Mouse (Mus musculus): ENCODE measurements around the gene Tead3.

Gene Tead3

DNA sequence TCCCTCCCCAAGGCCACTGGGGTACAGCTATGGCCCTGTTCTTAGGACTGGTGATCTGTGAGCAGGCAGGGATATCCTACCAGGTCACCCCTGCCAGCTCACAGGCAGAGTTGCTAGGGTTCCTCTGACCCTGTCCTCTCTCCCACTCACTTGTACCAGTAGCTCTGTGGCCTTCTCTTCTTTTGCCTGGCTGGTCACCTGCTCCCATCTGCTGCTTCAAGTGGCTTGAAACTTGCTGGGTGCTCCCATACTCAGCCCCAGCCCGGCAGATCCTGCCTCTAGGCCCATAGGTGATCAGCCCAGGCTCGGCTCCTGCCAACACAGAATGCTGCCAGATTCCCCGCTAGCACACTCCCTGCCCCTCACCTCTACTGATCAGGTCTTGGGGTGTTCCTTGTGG is 49.8 kb downstream of the Tead3 start:
- DNase-seq: no peak

DNA sequence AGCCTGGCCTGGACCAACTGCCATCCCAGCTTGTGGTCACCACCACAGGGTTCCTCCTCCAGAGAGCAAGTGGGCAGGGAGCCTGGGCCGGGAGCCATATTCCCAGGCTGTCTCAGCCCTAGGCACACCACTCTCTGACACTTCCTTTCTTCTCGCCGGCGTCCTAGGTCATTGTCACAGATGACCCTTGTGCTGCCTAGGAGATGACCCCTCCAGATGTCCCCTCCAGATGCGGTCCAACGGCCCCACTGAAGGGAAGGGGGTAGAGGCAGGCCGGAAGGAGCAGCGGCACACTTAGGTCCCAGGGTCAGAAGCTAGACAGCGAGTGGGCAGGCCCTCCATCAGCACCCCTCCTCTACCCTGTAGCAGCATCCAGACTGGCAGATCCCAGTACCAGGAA is 50.3 kb downstream of the Tead3 start:
- no peak for DNase-seq

DNA sequence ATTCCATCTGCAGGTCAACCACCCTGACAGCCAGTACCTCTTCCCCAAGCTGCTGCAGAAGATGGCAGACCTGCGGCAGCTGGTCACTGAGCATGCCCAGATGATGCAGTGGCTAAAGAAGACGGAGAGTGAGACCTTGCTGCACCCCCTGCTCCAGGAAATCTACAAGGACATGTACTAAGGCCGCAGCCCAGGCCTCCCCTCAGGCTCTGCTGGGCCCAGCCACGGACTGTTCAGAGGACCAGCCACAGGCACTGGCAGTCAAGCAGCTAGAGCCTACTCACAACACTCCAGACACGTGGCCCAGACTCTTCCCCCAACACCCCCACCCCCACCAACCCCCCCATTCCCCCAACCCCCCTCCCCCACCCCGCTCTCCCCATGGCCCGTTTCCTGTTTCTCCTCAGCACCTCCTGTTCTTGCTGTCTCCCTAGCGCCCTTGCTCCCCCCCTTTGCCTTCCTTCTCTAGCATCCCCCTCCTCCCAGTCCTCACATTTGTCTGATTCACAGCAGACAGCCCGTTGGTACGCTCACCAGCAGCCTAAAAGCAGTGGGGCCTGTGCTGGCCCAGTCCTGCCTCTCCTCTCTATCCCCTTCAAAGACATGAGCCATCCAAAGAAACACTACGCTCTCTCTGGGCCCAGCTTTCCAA is 50.8 kb downstream of the Tead3 start:
- DNase-seq: no peak

DNA sequence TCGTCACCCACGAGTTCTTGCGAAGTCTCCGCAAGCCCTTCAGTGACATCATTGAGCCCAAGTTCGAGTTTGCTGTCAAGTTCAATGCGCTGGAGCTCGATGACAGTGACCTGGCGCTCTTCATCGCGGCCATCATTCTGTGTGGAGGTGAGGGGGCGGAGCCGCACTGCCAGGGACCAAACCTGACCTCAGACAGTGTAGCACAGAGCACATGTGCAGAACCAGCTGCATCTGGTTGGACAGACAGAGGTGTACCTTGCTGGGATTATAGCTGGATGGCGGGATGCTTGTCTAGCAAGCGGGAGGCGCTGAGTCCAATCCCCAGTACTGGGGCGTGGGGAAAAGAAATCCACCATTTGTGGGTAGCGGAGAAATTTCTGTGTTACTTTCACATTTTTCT is 51.7 kb downstream of the Tead3 start:
- DNase-seq: no peak

DNA sequence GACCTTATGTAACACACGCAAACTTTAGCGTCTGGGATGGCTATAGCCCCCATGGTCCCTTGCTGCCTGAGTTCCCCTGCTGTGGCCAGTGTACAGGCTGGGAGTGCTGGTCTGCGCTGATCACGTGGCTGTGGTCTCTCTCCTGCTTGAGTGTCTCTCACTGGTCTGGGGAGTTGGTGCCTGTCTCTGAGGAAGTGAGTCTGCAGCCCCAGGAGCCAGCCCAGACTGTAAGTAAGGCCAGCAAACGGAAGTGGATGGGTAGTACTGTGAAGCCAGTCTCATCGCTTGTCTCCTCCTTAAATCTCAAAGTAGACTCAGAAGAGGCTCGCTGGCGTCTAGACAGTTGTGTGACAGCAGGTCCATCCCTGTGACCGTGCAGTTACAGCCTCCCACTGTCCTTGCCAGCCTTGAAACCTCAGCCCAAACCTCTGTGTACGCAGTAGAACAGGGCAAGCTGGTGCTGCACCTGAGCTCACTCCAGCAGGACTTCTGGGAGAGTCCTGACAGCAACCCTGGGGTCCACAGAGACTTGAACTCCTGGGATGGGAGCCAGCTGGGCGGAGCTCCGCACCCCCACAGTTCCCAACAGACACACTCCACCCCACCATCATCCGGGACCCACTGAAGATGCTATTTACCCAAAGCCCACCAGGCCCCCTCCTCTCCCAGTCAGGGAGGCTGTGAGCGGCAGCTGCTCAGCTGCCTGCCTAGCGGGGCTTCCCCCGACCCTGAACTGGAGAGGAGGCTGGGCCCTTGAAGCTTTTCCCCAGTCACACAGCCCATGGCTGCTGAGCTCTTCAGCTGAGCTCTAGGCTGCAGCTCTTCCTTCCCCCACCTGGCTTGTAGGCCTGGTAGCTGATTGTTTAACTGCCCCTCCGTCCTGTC is 55.9 kb downstream of the Tead3 start:
- no peak for DNase-seq

DNA sequence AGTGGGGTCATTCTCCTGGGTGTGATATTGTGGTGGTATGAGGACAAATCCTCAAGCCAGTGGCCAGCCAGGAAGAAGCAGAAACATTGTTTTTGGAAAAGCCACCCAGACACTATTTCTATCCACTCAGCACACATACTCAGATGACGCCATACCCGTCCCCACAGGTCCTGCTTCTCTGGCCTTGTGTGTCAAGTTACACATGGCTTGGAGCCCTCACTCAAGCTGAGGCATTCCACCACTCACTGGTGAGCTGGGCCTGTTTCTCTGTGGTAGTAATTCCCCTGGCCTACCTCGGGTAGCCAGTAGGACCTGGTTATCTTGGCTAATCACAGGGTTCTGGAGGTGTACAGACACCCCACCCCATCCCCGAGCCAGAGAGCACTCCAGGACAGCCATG is 56.9 kb downstream of the Tead3 start:
- DNase-seq: no peak

DNA sequence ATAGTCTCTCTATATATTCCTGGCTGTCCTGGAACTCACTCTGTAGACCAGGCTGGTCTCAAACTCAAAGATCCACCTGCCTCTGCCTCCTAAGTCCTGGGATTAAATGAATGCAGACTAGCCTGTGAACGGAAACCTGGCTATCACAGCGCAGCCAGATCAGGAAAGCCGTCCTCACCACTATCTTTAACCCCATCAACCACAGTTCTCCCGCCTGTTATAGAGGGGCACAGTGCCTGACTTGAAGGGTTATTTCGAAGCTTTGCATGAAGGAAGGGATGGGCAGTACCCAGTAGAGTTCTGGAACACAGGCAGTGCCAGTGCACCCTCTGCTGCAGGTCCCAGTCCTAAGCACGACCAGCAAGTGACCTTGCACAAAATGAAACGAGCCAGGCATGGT is 59.3 kb downstream of the Tead3 start:
- no peak for DNase-seq

DNA sequence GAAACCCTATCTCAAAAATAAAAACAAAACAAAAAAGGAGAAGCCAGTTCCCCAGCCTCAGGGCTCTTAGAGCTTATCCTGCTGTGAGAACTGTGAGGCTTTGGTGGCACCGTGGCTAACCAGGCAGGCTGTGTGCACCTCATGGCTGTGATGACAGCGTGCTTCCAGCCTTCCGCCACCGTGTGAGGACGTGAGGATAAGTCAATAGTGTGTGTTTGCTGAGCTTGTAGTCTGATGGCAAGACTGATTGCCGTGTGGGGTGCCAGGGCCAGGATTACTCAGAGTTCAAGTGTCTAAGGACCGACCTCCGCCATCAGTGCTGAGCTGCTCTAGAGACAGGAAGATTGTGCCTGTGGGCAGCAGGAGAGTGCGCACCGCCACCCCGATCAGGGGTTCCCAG is 59.9 kb downstream of the Tead3 start:
- no peak for DNase-seq

DNA sequence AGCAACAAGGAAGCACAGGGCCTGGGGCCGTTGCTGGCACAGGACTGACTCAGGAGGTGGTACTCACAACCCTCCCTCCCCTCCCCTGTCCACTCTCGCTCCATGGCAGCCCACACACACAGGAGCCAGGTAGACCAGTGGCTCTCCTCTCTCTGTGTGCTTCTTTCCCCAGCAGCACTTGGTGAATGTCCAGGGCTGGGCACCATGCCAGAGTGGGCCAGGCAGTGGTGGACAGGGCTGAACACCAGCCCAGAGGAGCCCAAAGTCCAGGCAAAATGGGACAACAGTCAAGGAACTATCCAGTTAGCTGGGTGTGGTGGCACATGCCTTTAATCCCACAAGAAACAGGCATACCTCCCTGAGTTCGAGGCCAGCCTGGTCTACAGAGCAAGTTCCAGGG is 60.4 kb downstream of the Tead3 start:
- DNase-seq: no peak

DNA sequence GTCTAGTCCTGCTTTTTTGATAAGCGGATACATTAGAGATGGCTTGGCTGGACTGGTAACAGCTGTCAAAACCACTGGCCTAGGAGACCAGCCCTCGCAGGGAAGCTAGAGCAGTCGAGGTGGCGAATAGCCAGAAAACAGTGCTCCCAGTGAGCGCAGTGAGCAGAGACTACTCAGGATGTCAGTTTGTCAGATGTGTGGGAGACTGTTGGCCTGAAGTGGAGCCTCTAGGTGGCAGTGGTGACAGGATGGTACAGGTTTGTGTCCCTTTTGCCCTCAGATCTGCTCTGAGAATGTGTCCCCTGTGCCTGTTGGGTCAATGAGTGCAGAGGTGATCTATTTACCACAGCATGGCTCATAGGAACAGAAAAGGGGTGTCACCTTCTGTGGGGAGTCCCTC is 62.6 kb downstream of the Tead3 start:
- DNase-seq: no peak

DNA sequence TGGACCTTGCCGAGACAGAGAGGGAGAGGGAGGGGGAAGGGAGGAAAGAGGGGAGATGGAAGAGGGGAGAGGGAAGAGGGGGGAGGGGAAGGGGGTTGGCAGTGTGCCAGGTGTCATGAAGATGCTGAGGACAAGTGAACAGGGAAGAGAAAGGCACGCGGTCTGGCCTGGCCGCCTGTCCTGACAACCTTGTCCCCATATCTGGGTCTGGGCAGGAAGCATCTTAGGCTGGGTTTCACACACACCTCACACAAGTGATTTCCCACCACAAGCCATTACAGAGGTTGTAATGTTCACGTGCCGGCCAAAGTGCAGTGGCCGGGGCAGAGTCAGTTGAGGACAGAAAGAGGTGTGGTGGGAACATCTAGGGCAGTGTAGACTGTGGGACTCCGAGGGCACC is 63.0 kb downstream of the Tead3 start:
- no peak for DNase-seq

DNA sequence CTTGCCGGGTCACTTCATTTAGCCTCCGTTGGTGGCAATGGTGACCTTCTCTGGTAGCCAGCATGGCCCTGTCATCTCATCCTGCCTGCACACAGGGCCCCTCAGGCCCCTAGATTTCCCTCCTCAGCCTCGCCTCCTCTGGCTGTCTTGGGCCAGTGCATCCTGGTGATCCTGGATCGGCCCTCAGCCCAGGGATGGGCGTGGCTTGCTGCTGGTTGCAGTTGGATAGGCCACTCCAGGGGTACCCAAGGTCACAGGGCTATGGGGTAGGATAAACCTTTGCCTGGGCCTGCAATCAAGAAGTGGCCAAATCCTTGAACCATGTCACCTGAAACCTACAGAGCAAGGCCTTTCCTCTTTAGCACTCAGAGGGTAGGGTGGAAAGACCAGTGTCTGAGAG is 63.7 kb downstream of the Tead3 start:
- no peak for DNase-seq

DNA sequence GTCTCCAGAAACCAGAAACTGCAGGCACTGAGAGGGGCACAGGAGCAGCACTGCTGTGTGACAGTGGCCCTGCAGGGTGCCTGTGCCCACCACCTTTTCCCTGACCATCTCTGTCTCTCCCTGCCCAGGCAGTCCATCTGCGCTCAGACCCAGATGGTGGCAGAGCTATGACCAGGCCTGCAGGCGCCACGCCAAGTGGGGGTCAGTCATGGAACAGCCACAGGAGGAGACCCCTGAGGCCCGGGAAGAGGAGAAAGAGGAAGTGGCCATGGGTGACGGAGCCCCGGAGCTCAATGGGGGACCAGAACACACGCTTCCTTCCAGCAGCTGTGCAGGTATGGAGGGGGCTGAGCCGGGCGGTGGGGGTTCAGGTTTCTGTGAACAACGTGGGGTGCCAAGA is 64.5 kb downstream of the Tead3 start:
- DNase-seq: no peak

DNA sequence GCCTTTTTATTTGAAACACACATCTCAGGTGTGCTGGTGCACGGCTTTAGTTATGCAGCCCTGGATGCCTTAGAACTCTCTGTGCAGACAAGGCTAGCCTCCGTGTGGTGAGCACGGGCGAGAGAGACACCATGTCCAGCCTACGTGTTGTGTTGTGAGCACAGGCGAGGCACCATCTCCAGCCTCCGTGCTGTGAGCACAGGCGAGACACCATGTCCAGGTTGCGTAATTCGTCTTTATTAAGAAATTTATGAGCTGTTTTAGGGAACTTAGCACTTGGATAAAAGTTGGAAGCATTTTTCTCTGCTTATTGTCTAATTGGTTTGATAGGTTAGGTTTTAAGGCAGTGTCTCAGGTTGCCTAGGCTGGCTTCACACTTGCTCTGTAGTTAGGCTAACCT is 67.4 kb downstream of the Tead3 start:
- no peak for DNase-seq

DNA sequence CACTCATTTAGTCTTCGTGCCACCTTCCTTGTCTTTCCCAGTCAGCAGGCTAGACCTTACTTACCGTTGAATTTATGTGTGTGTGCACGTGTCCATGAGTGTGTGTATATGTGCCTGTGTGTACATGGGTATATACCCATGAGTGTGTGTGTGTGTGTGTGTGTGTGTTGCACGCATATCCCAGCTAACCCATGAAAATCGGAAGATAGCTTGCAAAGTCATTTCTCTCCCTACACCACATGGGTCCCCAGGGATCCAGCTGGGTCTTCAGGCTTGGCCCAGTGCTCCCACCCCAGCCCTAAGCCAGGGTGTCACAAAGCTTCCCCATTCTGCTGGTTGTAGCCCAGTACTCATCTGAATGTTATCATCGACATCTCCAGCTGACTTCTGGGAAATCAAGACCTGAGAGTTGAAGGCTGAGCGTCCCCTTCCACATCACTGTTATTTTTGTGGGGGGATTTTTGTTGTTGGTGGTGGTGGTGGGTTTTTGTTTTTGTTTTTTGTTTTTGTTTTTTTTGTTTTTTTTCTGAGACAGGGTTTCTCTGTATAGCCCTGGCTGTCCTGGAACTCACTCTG is 68.7 kb downstream of the Tead3 start:
- no peak for DNase-seq
